Mouse (Mus musculus) right cerebral cortex, postnatal 10 days (tissue): ENCODE measurements at regions not wholly inside any gene's neighbourhood (a gene's known extent, or its start where the extent isn't known, plus 50 kb on each side); places are given as distances from the start of the nearest gene placed in this dataset.
"Not testable (repeated sequence)": the region's sequence is repeated elsewhere in the genome, so short reads cannot be mapped to it uniquely, and the experiment has no call there.

Experiments
- DNase-seq, 2 experiments: peaks; one replicate each; pipeline ENCODE4 v3.0.0; 2021; ENCODE audit warnings: low spot score in 2 of 2

DNA sequence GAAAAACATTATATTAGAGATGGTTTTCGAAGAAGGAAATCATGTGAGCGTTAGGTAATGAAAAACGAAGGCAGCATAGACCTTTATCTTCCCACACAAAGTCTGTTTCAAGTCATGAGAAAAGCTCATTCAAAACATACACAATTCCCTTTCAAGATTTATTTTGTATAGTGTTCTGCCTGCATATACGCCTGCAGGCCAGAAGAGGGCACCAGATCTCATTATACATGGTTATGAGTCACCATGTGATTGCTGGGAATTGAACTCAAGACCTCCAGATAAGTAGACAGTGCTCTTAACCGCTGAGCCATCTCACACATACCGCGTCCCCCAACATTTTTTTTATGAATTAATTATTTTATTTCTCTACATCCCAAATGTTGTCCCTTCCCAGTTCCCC, 578.3 kb upstream of the Ccdc54 start:
- DNase-seq = no peak

DNA sequence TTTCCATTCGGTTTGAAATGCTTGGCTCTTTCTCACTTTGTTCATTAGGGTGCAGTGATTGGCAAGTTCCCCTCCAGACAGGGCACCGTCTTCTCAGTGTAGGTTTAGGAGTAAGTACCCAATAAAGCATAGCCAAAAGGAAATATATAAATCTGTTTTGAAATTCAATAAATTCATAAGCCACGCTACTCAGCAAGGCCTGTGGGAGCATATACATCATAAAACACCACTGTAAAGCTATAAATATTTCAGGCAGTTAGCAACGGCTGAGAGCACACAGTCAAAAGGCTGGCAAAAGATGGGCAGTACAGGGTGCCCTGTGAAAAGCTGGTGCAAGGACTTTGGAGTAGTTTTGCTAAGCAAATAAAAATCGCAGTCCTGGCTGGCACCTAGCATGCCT, 569.8 kb upstream of the Ccdc54 start:
- no peak for DNase-seq

DNA sequence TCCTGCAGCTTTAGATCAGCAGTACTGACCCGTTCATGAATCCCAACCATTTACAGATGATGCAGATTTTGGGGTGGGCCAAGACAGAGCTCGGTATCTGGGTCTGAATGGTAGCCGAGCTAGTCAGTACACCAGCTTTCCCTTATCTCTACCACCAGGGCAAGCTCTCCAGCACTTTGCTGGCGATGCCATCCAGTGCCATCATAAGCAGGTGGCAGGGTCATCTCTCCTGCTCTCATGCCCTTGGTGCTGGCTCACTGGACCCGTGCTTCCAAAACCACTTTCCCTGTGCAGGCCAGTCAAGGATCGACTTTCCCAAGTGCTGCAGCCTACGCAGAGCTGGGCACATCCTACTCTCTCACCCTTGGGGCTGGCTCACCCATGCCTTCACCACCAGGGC, 547.6 kb upstream of the Ccdc54 start:
- no peak for DNase-seq

DNA sequence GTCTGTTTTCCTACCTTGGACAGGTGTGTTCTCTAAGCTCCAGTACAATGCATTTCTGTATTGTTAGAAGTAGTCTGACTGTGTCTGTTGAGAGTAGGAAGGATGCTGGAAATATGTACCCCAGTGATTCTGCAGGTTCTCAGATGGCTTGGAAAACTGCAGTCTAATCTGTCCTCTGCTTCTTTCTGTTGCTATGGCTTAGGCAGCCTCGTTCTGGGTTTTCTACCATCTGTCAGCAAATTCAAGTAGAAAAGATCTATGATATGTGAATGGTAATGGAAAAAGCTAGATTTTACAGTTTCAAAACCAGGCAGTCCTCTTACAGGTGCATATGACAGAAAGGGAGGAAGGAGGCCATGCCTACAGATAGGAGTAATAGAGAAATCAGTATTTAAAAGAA, 528.9 kb upstream of the Ccdc54 start:
- peak; percentile 71 to 88 for DNase-seq

DNA sequence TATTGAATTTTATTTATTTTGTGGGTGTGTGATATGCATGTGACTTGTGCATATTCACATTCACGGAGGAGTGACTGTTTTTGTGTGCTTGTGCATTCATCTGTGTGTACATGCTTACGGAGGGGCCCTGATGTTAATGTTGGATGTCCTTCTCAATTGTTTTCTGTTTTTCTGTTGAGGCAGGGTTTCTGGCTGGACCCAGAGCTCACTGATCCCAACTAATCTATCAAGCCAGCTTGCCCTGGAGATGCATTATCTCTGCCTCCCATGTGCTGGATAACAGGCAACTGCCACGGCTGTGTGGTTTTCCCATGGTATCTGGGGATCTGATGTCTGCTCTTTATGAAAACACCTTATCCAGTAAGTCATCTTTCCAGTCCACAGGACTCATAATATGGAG, 527.4 kb upstream of the Ccdc54 start:
- no peak for DNase-seq

DNA sequence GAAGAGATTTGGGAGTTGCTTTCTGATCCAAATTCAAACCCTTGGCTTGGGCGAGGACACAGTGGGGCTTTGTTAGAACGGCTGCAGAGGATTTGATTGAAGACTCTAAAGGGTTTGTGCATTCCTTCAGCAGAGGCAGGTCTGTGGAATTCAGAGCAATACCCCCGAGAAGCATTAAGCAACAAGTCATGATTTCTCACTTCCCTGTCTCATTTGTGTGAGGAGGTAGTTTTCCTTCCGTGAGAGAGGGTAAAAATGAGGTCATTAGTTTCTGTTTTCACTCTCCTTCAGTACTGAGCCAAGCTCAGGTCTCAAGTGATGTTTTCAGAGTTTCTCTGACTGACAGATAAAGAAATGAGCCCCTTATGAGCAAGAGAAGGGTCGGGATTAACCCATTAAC, 526.9 kb upstream of the Ccdc54 start:
- no peak for DNase-seq

DNA sequence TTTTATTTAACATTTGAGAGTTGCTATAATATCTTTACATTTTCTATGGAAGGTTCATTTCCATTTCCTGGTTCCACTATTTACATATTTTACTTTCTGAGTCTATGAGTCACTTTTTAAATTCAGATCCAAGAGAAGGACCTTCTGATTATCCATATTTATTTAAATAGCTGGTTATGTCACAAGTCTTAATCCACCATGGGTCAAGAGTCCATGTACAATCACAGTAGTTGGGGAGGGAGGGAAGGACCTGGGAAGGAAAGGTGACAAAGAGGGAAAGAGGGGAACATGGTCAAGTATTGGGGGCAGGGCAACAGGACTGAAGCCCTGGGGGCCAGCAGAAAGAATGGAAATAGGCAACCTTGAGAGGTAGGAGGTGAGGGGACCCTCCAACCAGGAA, 518.9 kb upstream of the Ccdc54 start:
- DNase-seq = no peak

DNA sequence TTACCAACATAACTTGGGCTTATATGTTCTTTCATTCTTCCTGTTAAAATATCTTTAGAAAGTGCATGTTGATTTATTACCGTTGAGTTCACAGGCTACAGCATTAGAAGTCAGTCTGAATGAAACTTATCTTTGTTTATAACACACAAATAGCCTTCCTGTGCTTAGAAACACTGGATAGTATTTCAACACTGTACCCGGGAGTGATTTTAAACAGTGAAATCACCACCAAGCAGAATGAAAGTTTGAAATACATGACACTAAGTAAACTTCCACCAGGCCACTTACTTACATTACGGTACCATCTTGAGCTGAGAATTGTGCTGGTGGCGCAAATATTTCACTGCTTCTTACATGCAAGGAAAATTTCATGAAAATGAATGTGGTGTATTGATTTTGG, 516.5 kb upstream of the Ccdc54 start:
- DNase-seq = no peak

DNA sequence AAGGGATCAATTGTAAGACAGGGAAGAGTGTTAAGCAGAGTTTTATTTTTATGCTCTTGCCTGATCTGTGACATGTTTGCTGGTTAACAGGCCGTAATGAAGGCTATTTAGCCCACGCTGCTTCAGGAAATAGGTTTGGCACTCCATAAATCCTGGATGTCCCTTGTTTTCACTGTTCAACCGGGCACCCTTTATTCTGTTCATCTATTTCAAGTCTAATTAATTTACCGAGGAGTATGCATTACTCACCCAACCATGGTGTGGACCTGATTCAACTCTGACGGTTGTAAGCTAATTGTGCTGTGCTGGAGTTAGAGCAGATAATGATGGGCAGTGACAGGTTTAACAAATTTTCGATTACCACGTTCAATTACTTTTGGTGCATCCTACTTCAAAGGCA, 495.6 kb upstream of the Ccdc54 start:
- no peak for DNase-seq

DNA sequence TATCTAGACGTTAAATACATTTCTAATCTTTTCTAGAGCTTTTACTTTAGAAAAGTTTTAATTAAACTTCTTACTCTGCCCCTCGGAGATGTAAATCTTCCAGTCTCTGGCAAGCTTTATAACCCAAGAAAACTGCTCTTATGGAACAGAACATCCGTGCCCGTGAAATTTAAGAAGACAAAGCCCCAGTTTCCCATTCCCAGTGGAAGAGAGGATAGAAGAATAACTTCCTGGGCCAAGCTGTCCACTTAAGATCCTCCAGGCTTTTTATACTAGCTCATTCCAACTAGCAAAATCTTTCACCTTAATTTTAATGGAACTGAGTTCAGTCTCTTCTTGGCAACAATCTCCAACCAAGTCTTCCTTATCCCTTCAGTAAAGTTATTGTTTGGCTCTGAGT, 489.2 kb upstream of the Ccdc54 start:
- DNase-seq = no peak

DNA sequence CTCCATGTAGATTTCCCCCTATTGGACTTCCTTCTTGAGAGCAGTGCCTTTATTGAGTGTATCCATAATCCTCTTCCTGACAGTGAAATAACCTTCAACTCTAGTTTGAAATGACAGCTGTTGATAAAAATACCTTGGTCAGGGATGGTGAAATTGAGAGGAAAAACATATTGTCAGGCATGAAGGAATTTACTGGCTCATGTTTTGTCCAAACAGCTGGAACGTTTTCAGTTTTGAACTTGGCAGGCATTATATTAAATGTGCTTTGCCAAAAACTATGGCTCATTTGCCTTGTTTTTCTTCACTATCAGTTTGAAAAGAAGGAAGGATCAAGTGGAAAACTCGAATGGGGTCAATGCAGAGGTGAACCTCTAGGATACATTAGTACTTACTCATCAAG, 457.7 kb upstream of the Ccdc54 start:
- DNase-seq = no peak

DNA sequence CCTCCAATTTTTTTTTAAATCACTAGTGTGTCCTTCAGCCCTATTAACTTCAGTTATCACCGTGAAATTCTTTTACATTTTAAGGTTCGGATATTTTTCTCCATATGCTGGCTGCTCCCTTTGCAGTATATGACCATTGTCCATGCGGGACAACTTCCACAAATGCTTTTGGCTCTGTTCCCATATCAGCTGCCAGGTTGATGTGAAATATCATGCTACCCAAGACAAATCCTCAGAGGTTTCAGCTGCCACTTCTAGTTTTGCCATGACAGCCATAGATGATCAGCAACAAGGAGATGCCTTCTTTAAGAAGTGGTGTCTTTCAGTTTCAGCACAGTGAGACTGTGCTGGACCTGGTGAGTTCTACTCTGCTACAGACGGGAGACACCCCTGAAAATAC, 457.2 kb upstream of the Ccdc54 start:
- no peak for DNase-seq

DNA sequence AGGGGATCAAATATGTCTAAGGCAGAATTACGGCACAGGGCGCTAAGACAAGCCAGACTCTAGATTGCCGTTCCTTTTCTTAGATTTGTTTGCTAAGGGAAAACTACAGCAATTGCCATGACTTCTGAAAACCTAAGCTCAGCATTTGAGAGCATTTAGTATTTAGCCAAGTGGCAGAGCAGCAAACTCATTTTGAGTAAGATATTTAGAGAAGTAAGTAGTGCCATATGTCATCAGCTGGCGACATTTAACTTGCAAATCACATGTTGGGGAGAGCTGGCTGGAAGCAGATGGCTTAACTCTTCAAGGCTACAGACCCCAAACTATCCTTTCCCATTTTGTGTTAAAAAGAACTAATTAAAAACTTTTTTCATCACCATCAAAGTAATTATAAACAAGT, 450.4 kb upstream of the Ccdc54 start:
- peak; percentile 22 to 38 for DNase-seq

DNA sequence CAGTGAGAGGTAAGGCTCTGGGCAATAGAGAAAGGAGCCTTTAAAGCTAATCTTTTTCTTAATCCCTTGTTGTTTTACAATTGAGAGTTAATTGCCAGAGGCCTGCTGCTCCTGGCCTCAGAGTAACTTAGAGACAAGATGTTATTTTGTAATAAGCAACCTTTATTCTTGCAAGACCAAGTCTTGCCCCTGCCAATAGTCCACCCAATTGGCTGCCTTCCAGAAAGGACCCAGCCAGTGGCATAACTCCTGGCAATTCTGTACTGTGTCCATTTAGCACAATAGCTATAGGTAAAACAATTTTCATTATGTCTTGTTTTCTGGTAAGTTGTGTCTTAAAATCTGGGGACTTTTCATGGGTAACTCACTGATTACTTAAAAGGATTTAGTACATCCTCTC, 411.9 kb upstream of the Ccdc54 start:
- no peak for DNase-seq

DNA sequence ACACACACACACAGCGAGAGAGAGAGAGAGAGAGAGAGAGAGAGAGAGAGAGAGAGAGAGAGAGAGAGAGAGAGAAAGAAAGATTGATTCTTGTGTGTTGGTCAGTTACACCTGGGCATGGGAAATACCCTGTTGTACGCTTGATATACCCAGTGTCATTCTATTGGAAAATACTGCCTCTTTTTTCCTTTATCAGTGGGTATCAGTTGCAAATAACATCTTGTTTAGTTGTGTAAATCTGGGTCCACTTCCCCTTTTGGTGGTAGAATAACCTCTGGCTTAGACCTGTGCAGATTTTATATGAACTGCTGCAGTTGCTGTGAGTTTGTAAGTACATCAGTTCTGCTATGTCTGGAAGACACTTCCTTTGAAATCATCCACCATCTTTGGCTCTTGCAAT, 373.4 kb upstream of the Ccdc54 start:
- no peak for DNase-seq

DNA sequence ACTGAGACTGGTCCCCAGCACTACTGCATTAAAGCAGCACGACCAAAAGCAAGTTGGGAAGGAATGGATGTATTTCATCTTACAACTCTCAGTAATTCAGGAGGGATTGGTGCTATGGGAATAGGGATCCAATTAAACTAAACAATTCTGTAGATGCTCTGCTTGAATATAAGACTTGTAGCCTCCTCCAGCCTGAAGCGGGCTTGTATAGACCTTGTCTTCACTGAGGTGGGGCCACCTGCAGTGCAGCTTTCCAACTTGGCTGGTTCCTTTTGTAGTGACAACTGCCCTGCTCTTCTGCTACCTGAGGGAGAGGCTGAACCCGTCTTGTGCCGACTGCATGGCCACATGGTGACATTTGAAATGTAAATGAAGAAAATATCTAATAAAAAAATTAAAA, 353.1 kb upstream of the Ccdc54 start:
- no peak for DNase-seq

DNA sequence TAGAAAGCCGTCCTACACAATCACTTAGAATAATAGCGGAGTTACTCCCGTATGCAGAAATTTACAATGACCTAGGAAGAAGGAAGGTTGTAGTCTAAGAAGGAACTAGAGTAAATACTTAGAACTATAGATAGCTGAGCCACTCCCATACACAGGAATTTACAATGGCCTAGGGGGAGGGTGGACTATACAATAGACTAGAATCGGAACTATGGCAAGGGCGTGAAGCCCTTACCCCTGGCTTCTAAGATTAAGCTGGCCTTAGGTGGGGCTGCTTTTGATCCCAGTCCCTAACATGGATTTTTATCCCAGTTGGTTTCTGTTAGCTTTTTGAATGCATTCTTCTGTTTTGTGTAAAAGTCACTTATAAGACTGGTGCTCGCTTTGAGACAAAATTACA, 352.6 kb upstream of the Ccdc54 start:
- DNase-seq = not testable (repeated sequence)

DNA sequence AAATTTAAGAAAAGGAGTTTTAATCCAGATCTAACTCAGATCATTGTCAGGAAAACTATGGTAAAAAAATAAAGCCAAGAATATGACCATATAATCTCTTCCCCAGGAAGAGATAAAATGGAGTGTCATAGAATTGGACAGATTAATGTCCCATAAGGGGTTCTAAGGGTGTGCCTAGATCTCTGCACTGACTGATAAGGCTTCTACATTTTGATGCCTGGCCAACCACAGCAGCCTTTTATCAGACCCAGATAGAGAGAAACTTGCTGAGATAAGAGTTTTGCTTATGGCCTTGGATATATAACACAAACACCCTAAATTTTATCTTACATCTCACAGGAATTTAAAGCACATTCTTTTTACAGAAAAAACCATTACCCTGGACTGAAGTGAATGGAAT, 351.3 kb upstream of the Ccdc54 start:
- DNase-seq = no peak

DNA sequence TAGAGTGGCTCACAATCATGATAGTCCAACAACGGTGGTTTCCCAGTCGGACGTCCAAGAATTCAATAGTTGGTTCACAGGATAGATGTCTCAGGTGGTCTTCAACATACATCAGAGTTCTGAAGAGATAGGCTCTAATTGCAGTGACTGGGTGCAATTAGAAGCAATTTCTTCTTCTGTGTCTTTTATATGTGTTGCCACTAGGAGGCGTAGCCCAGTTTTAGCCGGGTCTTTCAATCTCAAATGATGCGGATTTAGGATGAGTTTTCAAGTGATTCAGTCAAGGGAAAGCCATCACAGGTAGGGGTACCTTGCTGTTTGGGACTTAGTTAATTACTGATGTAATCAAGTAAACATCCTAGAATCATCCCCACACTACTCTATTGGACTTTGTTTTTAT, 348.4 kb upstream of the Ccdc54 start:
- DNase-seq = no peak

DNA sequence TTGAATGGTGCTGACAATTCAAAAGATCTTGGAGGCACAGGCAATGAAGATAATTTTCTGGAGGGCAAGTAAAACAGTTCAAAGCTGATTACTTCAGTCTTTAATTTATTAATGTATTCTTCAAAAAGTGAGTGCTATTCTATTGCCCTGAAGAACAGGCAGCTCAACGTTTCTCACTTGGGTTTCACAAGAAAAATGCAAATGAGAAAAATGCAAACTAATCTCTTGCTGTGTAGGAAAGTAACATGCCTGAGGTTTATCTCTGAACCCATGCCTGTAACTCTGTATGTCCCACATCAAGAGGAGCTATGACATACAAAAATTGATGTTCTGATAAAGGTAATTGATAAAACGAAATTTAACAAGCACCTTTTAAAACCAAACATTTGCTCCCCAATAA, 316.8 kb upstream of the Ccdc54 start:
- DNase-seq = no peak

DNA sequence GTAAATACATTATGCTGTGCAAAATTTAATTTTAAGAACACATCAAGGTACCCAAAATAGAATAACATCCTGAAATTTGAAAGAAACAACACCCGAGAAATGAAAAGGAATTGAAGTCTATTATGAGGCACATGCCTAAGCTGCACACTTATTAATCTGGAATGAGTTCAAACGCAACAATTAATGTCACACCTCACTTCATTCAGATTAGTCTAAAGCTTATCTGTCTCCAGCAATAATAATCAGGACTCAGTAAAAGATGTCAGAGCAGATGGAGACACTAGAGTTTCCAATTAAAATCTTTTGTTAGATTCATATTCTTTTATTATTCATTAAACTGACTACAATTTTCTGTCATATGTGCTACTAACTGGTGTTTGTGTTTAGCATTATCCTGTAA, 308.2 kb upstream of the Ccdc54 start:
- no peak for DNase-seq

DNA sequence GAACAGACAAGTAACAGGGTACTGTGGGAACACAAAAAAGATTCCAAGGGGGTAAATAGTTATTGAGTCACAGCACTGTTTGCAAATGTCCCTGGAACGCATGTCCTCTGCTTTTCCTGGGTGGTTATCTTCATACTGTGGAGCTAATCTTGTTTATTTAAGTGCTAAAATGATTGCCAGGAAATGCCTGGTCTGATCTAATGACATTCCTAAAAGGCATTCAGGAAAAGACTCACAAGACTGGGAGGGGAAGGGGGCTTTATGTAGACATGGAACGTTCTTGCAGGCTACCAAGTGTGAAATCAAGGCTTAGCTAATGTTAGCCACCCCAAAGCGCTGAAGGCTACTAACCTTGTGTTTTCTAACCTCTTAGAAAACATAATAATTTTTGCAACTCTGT, 287.0 kb upstream of the Ccdc54 start:
- DNase-seq = no peak

DNA sequence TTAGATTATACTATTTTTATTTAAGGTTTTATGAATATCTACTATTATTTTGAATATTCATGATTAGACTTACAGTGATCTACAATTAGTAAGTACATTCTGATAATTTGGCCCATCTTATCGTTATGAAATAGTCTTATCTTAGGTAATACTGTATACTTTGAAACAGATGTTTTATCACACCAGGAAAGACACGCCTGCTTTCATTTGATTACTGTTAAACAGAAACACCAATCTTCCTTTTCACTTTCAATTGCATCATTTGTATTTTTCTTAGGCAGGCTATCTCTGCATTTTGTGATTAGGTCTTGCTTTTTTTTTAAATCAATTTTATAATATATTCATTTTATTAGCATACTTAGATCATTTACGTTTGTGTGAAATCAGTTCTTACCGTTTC, 280.4 kb upstream of the Ccdc54 start:
- no peak for DNase-seq

DNA sequence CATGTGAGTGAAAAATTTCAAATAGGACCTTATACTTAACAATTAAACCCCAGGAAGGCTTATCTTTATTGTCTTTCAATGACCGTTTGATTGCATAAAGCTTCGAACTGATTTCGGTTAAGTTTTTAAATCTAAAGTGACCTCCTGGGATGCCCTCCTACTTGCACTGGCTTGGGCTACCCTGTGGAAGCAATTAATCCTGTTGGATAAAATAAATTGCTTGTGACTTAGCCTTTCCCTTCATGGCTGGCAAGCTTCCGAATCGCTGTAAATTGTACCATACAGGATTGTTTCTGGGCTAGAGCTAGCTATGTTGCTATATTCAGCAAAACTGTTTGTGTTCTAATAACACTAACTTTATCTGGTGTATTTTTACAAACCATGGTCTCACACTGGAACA, 272.6 kb upstream of the Ccdc54 start:
- no peak for DNase-seq

DNA sequence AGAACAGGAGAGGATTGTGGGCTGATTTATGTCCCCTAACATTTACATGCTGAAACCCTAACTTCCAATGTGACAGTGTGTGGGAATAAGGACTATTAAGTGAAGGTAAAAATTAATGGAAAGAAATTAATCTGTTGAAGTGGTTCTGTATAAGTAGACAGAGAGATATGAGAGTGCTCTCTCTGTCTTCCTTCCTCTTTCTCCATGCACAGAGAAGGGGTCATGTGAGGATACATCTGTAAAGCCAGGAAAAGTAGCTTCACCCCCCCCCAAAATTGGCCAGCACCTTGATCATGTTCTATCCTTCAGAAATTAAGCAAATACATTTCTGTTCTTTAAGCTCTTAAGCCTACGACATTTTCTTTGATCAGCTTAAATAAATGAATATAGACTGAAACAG, 268.6 kb upstream of the Ccdc54 start:
- no peak for DNase-seq
